Mouse (Mus musculus): ENCODE results near the gene Gm45208.
A peak's percentile ranks its signal among the peaks of the same experiment; 100 is the strongest.

Gene Gm45208

GRCm38 (mm10) chrX:7772766-7773165, 50.7 kb downstream of the Gm45208 start:
- no peak for DNase-seq (ENCODE audit: low read depth, low spot score)

GRCm38 (mm10) chrX:7775501-7776205, 53.6 kb downstream of the Gm45208 start:
- DNase-seq (ENCODE audit: low read depth, low spot score), result no peak

- peak; percentile 49 for DNase-seq (ENCODE audit: low read depth, low spot score)
Measured at GRCm38 (mm10) chrX:7776329-7777082, 54.5 kb downstream of the Gm45208 start.

- DNase-seq (ENCODE audit: low read depth, low spot score), result no peak
Measured at GRCm38 (mm10) chrX:7778450-7779244, 56.6 kb downstream of the Gm45208 start.

- DNase-seq (ENCODE audit: low read depth, low spot score), result no peak
Measured at GRCm38 (mm10) chrX:7779294-7779693, 57.2 kb downstream of the Gm45208 start.

Measured in A20 (cell line).